Mouse (Mus musculus): Measurements from ENCODE around the gene Gfra1. TPM values are rescaled to one million over a fixed set of nuclear protein-coding genes. Genes with fewer than 3 reads are reported as not detected.

Gene Gfra1
- polyA plus RNA-seq, 1 experiment, result 0.09 TPM

DNA sequence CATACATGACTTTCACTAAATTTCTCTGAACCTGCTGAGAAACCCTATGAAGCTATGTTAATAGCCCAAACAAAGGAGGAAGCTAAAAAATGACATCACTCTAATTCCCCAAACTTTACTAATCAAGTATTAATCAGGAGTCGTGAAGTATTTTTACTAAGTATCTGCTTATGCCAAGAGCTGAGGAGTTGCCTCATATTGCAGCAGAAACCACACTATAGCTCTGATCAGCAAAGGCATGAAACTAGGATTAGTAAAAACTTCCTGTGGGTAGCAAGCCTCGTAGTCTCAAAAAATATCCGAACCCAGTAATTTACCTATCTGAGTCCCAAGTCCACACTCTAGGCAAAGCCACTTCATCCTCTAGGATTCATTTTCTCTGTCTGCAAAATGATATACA is 55.5 kb downstream of the Gfra1 start:
- no peak for DNase-seq (ENCODE audit: low read depth in 1 of 2, low spot score in 2 of 2)
- H3K27ac ChIP-seq (ENCODE audit: insufficient read depth, low read length), result no peak overlapping the region
- TF ChIP-seq POLR2A (IDR thresholded peaks at IDR 0.05; ENCODE audit: low read depth, low read length) (no peak), CTCF (IDR thresholded peaks at IDR 0.05; ENCODE audit: extremely low read depth, insufficient read depth, insufficient read length, insufficient replicate concordance) (no peak)
- H3K4me1 ChIP-seq (ENCODE audit: control insufficient read depth, insufficient read depth, insufficient read length), result no peaks in the 10 kb centered on the region
- H3K36me3 ChIP-seq (ENCODE audit: control insufficient read depth, insufficient read depth, low read length), result no peaks in the 10 kb centered on the region
- WGBS, result 52% methylated on average over 3 of the region's 3 CpGs
- H3K27me3 ChIP-seq (ENCODE audit: control insufficient read depth, insufficient read depth, low read length), result no peaks in the 10 kb centered on the region
- H3K4me3 ChIP-seq (ENCODE audit: extremely low read depth, insufficient read depth, insufficient read length), result no peak overlapping the region

DNA sequence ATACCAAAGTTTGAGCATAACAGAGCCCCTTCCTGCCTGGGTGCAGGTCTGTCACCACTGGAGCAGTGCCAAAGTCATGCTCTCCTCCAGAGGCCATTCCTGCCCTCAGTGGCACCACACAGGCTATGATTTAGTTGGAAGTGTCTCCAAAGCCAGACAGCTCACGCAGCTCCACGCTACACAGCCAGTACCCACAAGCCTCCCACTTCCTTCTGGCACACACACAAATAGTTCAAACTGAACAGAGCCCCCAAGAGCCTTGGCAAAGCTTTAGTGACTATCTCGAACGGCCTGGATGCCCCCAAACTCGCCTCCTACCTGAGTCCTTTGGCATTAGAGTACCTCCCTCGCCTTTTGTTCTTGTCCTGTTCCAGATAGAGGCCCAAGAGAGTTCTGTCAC is 56.5 kb downstream of the Gfra1 start:
- no peak for DNase-seq (ENCODE audit: low read depth in 1 of 2, low spot score in 2 of 2)
- Histone ChIP-seq H3K27ac (ENCODE audit: insufficient read depth, low read length) (no peak overlapping the region), H3K36me3 (ENCODE audit: control insufficient read depth, insufficient read depth, low read length) (no peaks in the 10 kb centered on the region), H3K4me1 (ENCODE audit: control insufficient read depth, insufficient read depth, insufficient read length) (no peaks in the 10 kb centered on the region), H3K4me3 (ENCODE audit: extremely low read depth, insufficient read depth, insufficient read length) (no peak overlapping the region), H3K27me3 (ENCODE audit: control insufficient read depth, insufficient read depth, low read length) (no peaks in the 10 kb centered on the region)
- TF ChIP-seq POLR2A (IDR thresholded peaks at IDR 0.05; ENCODE audit: low read depth, low read length) (no peak), CTCF (IDR thresholded peaks at IDR 0.05; ENCODE audit: extremely low read depth, insufficient read depth, insufficient read length, insufficient replicate concordance) (no peak)
- 24% methylated on average over 6 of the region's 6 CpGs for WGBS

DNA sequence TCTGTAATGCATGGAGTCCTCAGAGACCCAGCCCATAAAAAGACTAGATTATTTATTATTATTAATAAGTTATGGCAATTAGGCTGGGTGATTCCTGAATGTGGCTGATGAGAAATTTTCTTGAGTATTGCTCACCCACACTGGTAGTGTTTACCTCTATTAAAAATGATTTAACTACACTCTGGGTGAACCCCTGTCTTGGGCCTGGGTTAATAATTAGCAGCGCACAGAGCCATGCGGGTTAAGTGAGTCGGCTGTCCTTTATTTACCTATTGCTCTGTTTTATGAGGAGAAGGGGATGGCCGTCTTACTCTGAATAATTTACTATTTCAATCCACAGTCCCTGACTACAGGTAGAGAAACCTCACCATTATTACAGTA is 59.1 kb downstream of the Gfra1 start:
- TF ChIP-seq POLR2A (IDR thresholded peaks at IDR 0.05; ENCODE audit: low read depth, low read length) (no peak), CTCF (IDR thresholded peaks at IDR 0.05; ENCODE audit: extremely low read depth, insufficient read depth, insufficient read length, insufficient replicate concordance) (no peak)
- no peaks in the 10 kb centered on the region for H3K27me3 ChIP-seq (ENCODE audit: control insufficient read depth, insufficient read depth, low read length)
- no peak overlapping the region for H3K4me3 ChIP-seq (ENCODE audit: extremely low read depth, insufficient read depth, insufficient read length)
- H3K4me1 ChIP-seq (ENCODE audit: control insufficient read depth, insufficient read depth, insufficient read length), result no peaks in the 10 kb centered on the region
- 90% methylated on average over 4 of the region's 4 CpGs for WGBS
- no peak for DNase-seq (ENCODE audit: low read depth in 1 of 2, low spot score in 2 of 2)
- no peaks in the 10 kb centered on the region for H3K36me3 ChIP-seq (ENCODE audit: control insufficient read depth, insufficient read depth, low read length)
- no peak overlapping the region for H3K27ac ChIP-seq (ENCODE audit: insufficient read depth, low read length)

DNA sequence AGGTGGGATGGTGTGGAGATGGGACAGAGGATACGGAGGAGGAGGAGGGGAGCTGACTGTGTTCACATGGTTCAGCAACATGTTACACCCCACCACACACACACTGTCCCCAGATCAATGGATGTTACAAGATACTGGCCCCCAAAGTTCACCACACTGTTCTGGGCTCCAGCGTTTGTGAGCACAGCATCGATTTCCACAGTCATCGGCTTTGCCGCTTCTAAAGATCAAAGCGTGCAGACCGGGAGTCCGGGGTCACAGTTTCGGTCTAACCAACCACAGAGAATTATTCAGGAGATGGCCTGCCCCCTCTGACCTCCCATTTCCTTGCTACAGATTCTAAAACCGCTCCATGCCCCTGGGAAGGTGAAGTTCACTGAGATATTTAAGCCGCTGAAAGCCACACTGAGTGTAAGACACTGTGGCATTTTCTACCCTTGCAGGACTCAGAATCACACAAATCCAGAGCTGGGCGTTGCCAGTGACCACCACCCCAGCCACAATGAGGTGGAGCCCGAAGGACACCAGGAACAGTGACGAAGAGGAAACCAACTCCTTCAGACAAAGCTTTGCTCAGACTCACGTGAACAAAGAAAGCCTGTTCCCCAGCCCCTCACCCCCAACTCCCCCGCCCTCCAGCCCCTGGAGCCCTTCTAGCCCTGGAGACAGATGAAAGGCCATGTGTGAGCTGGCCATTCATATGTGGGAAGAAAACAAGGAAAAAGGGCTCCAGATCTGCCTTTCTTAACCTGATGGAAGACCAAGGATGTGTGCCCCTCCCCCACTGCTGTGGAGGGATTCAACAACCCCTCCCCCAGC is 59.7 kb downstream of the Gfra1 start:
- H3K36me3 ChIP-seq (ENCODE audit: control insufficient read depth, insufficient read depth, low read length), result no peaks in the 10 kb centered on the region
- no peak overlapping the region for H3K4me3 ChIP-seq (ENCODE audit: extremely low read depth, insufficient read depth, insufficient read length)
- DNase-seq (ENCODE audit: low read depth in 1 of 2, low spot score in 2 of 2), result no peak
- H3K27me3 ChIP-seq (ENCODE audit: control insufficient read depth, insufficient read depth, low read length), result no peaks in the 10 kb centered on the region
- WGBS, result 80% methylated on average over 16 of the region's 16 CpGs
- no peaks in the 10 kb centered on the region for H3K4me1 ChIP-seq (ENCODE audit: control insufficient read depth, insufficient read depth, insufficient read length)
- no peak overlapping the region for H3K27ac ChIP-seq (ENCODE audit: insufficient read depth, low read length)
- TF ChIP-seq POLR2A (IDR thresholded peaks at IDR 0.05; ENCODE audit: low read depth, low read length) (no peak), CTCF (IDR thresholded peaks at IDR 0.05; ENCODE audit: extremely low read depth, insufficient read depth, insufficient read length, insufficient replicate concordance) (no peak)

DNA sequence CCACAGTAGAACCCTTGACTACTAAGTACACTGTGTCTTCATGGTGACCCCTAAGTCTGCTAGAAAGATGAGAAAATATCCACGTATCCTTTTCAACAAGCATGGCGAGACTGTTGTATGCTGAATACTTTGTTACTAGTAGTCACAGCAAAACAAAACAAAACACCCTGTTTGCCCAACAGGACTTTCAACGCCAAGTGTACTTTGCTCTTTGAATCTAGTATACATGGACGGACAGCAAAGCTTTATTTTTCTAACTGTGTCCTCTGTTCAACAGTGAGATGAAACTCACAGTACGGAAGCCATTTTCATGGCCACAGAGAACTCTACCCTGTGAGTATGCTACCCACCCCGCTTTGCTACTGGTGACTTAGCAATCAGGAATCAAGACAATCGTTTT is 62.6 kb downstream of the Gfra1 start:
- no peak overlapping the region for H3K4me3 ChIP-seq (ENCODE audit: extremely low read depth, insufficient read depth, insufficient read length)
- no peak overlapping the region for H3K27ac ChIP-seq (ENCODE audit: insufficient read depth, low read length)
- WGBS, result 79% methylated on average over 7 of the region's 7 CpGs
- H3K36me3 ChIP-seq (ENCODE audit: control insufficient read depth, insufficient read depth, low read length), result no peaks in the 10 kb centered on the region
- DNase-seq (ENCODE audit: low read depth in 1 of 2, low spot score in 2 of 2), result no peak
- H3K27me3 ChIP-seq (ENCODE audit: control insufficient read depth, insufficient read depth, low read length), result no peaks in the 10 kb centered on the region
- TF ChIP-seq POLR2A (IDR thresholded peaks at IDR 0.05; ENCODE audit: low read depth, low read length) (no peak), CTCF (IDR thresholded peaks at IDR 0.05; ENCODE audit: extremely low read depth, insufficient read depth, insufficient read length, insufficient replicate concordance) (no peak)
- H3K4me1 ChIP-seq (ENCODE audit: control insufficient read depth, insufficient read depth, insufficient read length), result no peaks in the 10 kb centered on the region; the same call in 1 of the 2 replicates

DNA sequence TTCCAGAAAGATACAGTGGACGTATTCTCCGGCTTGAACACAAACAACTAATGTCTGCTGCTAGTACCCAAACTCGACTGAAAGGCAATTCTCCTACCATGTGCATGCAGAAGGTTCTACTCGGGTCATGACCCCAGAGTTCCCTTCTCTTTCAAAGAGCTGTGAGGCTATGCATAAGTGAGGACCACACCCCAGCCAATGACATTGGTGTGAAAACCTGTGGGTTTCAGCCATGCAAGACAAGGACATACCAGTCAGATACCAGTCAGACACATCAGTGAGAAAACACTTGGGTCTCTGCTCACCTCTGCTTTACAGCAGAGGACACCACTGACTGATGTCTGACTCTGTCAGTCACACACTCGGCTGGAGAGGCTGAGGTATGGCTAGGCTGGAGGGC is 63.9 kb downstream of the Gfra1 start:
- no peaks in the 10 kb centered on the region for H3K36me3 ChIP-seq (ENCODE audit: control insufficient read depth, insufficient read depth, low read length)
- H3K27me3 ChIP-seq (ENCODE audit: control insufficient read depth, insufficient read depth, low read length), result no peaks in the 10 kb centered on the region
- no peak overlapping the region for H3K27ac ChIP-seq (ENCODE audit: insufficient read depth, low read length)
- no peaks in the 10 kb centered on the region; the same call in 1 of the 2 replicates for H3K4me1 ChIP-seq (ENCODE audit: control insufficient read depth, insufficient read depth, insufficient read length)
- no peak for DNase-seq (ENCODE audit: low read depth in 1 of 2, low spot score in 2 of 2)
- TF ChIP-seq CTCF (IDR thresholded peaks at IDR 0.05; ENCODE audit: extremely low read depth, insufficient read depth, insufficient read length, insufficient replicate concordance) (no peak), POLR2A (IDR thresholded peaks at IDR 0.05; ENCODE audit: low read depth, low read length) (no peak)
- 80% methylated on average over 5 of the region's 5 CpGs for WGBS
- H3K4me3 ChIP-seq (ENCODE audit: extremely low read depth, insufficient read depth, insufficient read length), result no peak overlapping the region

DNA sequence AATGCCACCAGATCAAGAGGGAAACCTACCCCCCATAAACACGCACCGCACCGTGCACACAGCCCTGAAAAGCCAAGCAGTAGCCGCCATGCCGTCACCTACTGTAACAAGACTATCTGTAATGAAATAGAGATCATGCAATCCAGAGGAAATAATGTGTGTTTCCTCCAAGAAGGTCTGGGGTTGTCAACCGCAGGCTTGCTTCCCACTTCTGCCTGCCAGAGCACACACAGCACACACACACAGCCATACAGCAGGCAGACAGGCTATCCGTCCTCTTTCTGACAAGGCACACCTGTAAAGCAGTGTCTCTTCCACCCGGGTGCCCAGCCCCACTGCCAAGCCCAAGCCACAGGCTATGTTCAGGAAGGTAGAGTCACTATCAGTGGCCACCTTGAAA is 66.2 kb downstream of the Gfra1 start:
- TF ChIP-seq CTCF (IDR thresholded peaks at IDR 0.05; ENCODE audit: extremely low read depth, insufficient read depth, insufficient read length, insufficient replicate concordance), result no peak
- TF ChIP-seq POLR2A (IDR thresholded peaks at IDR 0.05; ENCODE audit: low read depth, low read length), result no peak
- no peak overlapping the region for H3K27ac ChIP-seq (ENCODE audit: insufficient read depth, low read length)
- 17% methylated on average over 8 of the region's 8 CpGs for WGBS

More for the DNA sequence above, 66.2 kb downstream of the Gfra1 start:
- Histone ChIP-seq H3K27me3 (ENCODE audit: control insufficient read depth, insufficient read depth, low read length) (no peaks in the 10 kb centered on the region), H3K36me3 (ENCODE audit: control insufficient read depth, insufficient read depth, low read length) (no peaks in the 10 kb centered on the region), H3K4me3 (ENCODE audit: extremely low read depth, insufficient read depth, insufficient read length) (no peak overlapping the region), H3K4me1 (ENCODE audit: control insufficient read depth, insufficient read depth, insufficient read length) (no peaks in the 10 kb centered on the region; the same call in 1 of the 2 replicates)
- DNase-seq (ENCODE audit: low read depth in 1 of 2, low spot score in 2 of 2), result no peak

All from spleen, adult 2 months (tissue).